Mouse (Mus musculus) brown adipose tissue, adult 24 weeks (tissue): ENCODE measurements around the gene Plp1. TPM values are rescaled to one million over a fixed set of nuclear protein-coding genes. Genes with fewer than 3 reads are reported as not detected.

Experiments used
- H3K27ac ChIP-seq: fragments of 200-500 bp; replicated peaks from 2 replicates; pipeline ENCODE4 v1.5.1; 2012; ENCODE audit warnings: low read depth, mild to moderate bottlenecking, low read length
- H3K4me1 ChIP-seq: fragments of 200-500 bp; 2 replicates; pipeline ENCODE4 v1.6.1; 2012; ENCODE audit warnings: low read length, mixed read lengths; ENCODE audit not compliant: control insufficient read depth, insufficient read depth, insufficient read length
- H3K4me3 ChIP-seq: fragments of 200-500 bp; 2 replicates; pipeline ENCODE4 v1.5.1; 2012; ENCODE audit warnings: low read depth, mild to moderate bottlenecking, low read length, moderate library complexity; ENCODE audit not compliant: insufficient read depth
- polyA plus RNA-seq: library from polyadenylated mRNA; stranded (reverse); fragments of >200 nt; gene quantifications from 2 replicates; pipeline ENCODE4 v1.2.4, GENCODE M21; 2012; ENCODE audit not compliant: missing spikeins, insufficient read depth, insufficient read length

The Plp1 gene
- polyA plus RNA-seq: 3.8 and 5.3 TPM in 2 replicates

DNA sequence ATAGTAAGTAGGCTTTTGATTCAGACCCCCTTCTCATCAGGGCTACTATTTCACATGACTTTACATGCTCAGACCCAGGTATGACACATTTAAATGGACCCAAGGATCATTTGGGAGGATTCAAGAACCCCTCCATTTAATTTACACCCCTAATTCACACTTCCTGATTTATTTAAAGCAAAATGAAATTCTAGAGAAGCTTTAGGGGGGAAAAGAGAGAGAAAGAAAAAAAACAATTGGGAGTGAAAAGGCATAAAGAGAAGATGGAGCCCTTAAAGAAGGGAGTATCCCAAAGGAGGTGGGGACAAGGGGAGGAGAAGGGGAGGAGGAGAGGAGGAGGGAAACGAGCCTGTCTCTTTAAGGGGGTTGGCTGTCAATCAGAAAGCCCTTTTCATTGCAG, at the start of gene Plp1:
Gene Plp1 (plus strand): TSS at position 301 of the 400 bp plus-strand sequence.
- no peak within 1 kb of the TSS for H3K4me3 ChIP-seq
- H3K27ac ChIP-seq: no peak within 1 kb of the TSS
- no peaks in the 10 kb centered on the region for H3K4me1 ChIP-seq

DNA sequence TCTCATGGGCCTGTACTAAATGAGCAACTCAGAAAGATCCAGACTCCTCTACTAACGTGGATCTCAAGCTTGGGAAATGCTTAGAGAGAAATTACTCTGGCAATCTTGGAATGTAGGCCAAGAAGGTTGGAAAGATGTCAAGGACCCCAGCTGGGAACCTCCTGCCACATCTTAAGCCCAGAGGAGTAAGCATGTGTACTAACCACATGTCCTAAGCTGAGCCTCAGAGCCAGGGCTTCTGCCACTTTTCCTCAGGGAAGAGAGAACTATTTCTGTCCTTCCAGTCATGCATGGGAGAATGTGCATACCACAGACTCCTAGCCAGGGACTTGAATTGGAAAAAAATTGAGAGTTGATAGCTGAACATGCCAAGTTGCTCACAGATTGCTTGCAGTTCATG, 49.4 kb upstream of the Plp1 start:
- H3K27ac ChIP-seq: no peak overlapping the region

DNA sequence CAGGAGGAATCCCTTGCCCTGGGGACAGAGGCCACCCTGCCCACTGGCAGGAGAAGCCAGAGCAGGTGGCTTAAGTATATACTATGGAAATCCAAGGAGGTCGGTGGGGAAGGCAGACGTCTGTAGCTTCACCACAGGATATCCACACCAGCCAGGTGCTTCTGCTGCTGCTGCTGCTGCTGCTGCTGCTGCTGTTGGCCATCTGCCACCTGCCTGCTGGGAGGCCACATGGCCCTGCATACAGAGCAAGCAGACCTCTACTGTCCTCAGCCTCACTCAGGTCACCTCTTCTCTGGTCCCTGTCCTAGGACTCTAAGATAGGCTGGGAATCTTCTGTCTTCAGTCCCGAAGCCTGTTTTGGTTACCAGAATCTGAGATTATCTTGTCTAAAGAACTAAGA, 44.4 kb upstream of the Plp1 start:
- H3K4me3 ChIP-seq: no peak overlapping the region
- no peak overlapping the region for H3K27ac ChIP-seq
- no peaks in the 10 kb centered on the region for H3K4me1 ChIP-seq

More for the DNA sequence above, 49.4 kb upstream of the Plp1 start:
- H3K4me1 ChIP-seq: no peaks in the 10 kb centered on the region
- no peak overlapping the region for H3K4me3 ChIP-seq

DNA sequence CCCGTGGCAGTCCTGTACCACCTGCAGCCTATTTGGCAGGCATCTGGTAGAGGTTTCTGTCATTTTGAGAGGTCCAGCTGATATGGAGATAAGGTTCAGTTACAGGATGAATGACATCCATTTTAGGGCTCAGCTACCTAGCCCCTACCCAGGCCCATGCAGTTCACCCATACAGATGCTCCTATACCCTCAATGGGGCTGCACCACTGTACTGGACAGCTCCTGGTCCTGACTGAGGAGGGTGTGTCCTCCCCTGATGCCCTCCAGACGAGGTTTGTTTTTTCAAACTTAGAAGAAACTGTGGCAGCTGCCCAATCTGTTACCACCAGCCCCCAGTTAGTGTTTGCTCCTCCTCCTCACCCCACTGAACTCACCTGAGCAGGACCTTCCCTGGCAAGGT, 43.2 kb upstream of the Plp1 start:
- no peak overlapping the region for H3K4me3 ChIP-seq
- H3K27ac ChIP-seq: no peak overlapping the region
- no peaks in the 10 kb centered on the region for H3K4me1 ChIP-seq

DNA sequence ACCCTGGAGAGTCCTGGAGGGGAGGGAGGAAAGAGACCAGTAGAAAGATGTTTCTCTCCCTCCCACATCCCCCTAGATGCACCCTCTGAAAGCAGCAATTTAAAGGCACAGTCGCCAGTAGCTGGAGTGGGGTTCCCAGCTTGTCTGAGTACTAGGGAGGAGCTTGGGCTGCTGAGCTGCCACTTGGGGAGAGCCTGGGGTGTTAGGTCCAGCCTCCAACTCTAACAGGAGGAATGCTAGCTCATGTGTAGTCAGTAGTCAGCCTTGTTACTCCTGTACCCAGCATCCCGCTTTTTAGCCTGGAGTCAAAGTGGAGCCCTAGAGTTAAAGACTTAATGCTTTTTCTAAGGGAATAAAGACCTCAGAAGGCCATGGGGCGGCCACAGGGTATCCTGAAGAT, 42.4 kb upstream of the Plp1 start, which contains the start of gene Glra4:
Gene Glra4 (minus strand): TSS at position 101 of the 400 bp plus-strand sequence.
- Histone ChIP-seq H3K4me3 (no peak within 1 kb of the TSS), H3K4me1 (no peaks in the 10 kb centered on the region), H3K27ac (no peak within 1 kb of the TSS)

DNA sequence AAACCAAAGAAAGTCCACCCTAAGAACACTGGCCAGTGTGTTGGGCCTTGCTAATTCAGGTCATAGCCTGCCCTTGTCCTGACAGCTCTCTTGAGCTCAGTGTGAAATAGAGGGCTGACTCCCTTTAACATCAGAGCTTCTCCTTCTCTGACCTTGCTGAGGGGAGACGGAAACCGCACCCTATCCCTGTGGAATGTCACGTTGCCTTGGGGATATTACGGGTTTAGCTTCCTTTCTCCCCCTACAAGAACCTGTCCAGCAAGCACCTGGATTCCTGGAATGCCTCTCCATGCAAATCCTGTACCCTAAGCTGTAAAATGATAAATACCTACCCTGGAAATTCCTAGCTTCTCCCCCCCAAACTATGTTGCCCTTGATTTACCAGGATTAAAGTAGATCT, 33.0 kb upstream of the Plp1 start:
- no peak overlapping the region for H3K27ac ChIP-seq
- H3K4me1 ChIP-seq: no peaks in the 10 kb centered on the region
- no peak overlapping the region for H3K4me3 ChIP-seq

DNA sequence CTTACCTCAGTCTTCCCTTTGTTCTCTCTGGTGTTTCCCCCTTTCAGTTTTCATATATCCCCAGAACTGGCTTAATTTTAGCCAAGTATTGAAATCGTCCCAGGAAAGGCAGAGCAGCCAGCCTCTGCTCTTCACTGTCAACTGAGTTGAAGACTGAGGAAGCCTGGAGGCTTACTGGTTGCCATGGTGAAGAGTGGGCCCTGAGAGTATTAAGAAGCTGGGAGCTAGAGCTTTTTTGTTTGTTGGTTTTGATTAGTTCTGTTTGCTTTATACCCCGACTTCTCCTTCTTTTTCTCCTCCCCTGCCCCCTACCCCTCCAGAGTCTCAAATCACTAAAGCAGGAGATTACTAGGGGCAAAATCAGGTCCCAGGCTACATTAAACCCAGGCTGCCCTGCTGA, 25.2 kb upstream of the Plp1 start:
- Histone ChIP-seq H3K4me1 (no peaks in the 10 kb centered on the region), H3K27ac (no peak overlapping the region), H3K4me3 (no peak overlapping the region)

DNA sequence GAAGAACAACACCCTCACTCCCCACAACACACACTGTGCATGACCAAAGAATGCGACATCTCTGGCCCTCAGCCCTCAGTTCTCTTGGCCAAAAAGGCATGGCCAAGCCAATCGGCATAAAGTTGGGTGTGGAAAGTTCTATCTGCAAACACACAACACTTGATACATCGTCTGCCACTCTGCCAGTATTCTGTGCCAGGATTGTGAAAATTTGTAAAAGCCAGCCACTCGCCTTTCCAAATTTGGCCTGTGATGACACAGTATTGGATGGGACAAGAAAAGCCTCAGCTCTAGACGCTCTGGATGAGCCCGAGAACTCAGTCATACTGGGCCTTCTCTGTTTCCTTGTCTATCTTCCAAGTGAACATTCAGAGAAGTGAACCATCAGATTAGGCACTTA, 2.7 kb upstream of the Plp1 start:
- Histone ChIP-seq H3K4me3 (no peak overlapping the region), H3K4me1 (no peaks in the 10 kb centered on the region), H3K27ac (no peak overlapping the region)

DNA sequence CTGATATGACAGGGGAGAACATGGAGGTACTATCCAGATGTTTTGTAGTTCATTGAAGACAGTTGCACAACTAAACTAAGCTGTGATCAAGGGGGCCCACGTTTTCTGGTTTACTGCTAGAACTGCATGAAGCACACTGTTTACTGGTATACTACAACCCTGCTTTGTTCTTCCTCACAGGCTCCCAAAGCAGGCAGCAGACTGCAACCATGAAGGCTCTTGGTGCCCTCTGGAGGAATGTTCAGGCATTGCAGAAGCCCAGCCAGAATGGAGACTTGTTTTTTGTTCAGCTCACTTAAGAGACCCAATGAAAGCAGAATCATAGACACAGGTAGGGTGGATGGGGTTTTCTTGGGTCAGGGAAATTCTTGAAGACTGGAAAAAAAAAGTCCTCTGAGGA, 2.2 kb upstream of the Plp1 start:
- Histone ChIP-seq H3K27ac (no peak overlapping the region), H3K4me1 (no peaks in the 10 kb centered on the region), H3K4me3 (no peak overlapping the region)

DNA sequence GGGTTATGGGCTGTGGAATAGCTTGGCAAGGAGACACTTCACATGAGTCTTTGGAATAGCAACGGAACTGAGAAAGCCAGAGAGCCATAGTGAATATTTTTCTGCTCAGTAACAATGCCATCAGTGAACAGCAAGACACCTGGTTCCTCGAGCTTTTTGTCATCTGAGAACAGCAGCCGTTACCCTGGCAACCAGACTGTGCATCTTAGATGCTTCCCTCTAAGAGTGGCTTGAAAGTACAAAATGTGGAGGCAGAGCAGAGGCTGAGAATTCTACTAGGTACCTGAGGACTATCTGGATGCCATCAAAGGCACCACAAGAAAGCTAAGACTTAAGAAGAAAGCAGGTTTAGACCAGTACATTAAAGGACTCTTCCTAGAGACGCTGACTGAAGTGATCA, 2.5 kb downstream of the Plp1 start:
- Histone ChIP-seq H3K27ac (no peak overlapping the region), H3K4me3 (no peak overlapping the region), H3K4me1 (no peaks in the 10 kb centered on the region)

DNA sequence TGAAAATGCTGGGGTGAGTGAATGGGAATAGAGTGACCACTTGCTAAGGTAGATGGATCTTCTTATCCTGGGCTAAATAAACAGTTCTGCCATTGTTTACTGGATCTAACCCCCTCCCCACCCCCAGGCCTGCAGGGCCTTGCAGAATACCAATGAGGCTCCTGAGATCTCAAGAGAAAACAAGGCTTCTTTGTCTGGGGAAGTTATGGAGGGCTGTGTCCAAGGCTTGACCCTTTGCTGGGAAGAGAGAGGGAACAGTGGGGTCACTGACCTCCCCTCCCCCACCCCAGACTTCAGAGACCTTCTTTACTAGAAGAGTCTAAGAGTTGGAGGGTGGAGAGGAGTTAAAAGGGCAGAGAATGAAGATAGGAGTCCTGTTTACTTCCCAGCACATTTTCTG, 6.1 kb downstream of the Plp1 start:
- no peak overlapping the region for H3K27ac ChIP-seq
- H3K4me3 ChIP-seq: no peak overlapping the region
- H3K4me1 ChIP-seq: no peaks in the 10 kb centered on the region

DNA sequence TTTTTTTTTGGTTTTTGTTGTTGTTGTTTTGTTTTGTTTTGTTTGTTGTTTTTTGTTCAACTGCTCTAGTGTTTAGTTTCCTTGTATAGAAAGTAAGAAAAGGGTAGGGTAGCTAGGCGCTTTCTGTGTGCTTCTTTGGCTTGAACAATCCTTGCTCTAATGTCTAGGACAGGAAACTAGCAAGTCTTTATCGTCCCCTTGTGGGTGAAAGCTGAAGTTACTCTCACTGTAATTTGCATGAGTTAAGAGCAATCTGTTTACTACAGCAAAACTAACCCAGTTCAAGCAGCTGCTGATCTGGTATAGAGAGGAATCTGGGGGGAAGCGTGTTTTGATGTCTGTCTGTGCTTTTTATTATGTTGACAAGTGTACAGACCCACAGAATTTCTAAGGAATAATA, 27.8 kb downstream of the Plp1 start:
- H3K4me1 ChIP-seq: no peaks in the 10 kb centered on the region
- no peak overlapping the region for H3K27ac ChIP-seq
- H3K4me3 ChIP-seq: no peak overlapping the region

DNA sequence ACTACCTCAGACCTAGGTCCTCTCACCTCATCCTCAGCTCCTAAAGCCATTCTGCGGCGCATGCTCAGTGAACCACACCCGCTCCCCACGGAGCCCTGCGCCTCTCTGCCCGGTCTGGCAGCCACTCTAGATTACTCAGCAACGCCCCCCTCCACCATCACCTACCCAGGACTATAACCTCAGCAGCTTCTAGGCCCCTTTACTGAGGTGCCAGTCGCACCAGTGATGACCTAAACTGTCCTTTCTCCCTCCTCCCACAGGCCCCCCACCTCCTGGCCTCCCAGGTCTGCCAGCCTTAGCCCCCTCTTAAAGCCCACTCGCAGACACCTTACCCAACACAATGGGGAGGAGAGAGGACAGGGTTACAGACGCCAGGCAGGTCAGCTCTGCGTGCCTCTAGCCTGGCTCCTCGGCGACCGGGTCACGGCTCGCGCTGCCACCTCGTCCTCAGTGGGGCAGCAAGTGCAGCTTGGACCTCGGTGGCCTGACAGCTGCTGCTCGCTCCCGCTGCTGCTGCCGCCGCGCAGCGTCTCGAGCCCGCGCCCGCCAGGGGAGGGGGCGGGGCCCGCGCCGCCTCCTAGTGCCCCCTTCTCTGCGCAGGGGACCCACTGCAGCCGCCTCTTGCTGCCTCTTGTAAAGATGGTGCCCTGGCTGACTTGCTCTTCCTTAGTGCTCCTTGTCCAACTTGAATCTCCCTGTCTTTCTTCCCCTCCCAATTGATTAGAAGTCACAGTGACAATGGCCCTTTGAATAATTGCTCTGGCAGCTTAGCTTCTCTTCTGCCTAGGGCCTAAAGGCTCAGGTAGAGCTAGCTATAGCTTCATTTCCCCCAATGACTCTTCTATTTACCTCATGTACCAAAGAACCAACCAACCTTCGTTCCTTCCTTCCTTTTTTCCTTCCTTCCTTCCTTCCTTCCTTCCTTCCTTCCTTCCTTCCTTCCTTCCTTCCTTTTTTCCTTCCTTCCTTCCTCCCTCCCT, 45.9 kb downstream of the Plp1 start, which contains the start of gene Rab9b:
Gene Rab9b (minus strand): TSS at position 695 of the 980 bp plus-strand sequence.
- no peaks in the 10 kb centered on the region; the same call in 1 of the 2 replicates for H3K4me1 ChIP-seq
- no peak within 1 kb of the TSS for H3K27ac ChIP-seq
- peak within 1 kb of the TSS; percentile 42 for H3K4me3 ChIP-seq
